Comparison of ENCODE assay signal across 8 mouse cellular contexts in the genomic region with DNA sequence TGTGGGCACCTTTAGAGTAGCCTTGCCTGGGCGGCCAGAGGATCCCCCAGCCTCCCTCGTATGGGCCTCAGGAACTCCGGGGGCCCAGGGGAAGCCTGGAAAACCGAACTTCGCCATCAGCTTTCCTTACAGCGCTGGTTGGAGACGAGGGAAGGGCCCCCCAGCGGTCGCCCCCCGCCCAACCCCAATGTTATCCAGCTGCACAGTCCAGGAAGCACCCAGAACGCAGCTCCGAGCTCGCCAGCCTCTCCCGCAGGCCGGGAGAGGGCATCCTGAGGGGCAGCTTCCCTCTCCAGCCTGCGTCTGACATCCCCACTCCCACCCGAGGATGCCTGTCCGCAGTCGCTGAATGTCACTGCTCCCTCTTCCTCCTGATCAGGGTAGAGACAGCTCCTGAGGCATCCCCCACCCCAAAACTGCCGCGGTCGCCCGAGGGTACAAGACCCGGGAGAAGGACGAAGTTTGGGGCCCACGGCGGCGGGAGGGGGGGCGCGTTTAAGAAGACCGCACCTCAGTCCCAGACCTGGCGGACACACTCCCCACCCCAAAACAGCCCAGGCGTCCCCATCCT. TPM values are rescaled to one million over a fixed set of nuclear protein-coding genes. Genes with fewer than 3 reads are reported as not detected.
DNase-seq lines count a peak whose midpoint lies in the region; ATAC-seq and TF ChIP-seq lines count a peak whose summit lies in the region.

No protein-coding gene starts in this region.

- DNase-seq in gastrocnemius, postnatal 10 days: peak; percentile 51
- peak; percentile 35 to 36 for DNase-seq in kidney, adult 8-10 months
- DNase-seq in liver, adult 2 months (ENCODE audit: extremely low read depth, low read depth, low spot score): no peak
- peak; percentile 58 for DNase-seq in naive thymus-derived CD4-positive, alpha-beta T cell, adult 2 months (ENCODE audit: low read depth)
- peak; percentile 76 for DNase-seq in testis, postnatal 10 days (ENCODE audit: low spot score)

- peak overlapping the region; percentile 99 for H3K9ac ChIP-seq in liver, adult 2 months (ENCODE audit: low read depth, low read length)

- TF ChIP-seq CTCF in liver, adult 2 months (IDR thresholded peaks at IDR 0.05; ENCODE audit: low read depth, low read length): no peak

- no peaks in the 10 kb centered on the region for H3K36me3 ChIP-seq in erythroblast, embryonic 14.5 days (ENCODE audit: control insufficient read depth)
- no peaks in the 10 kb centered on the region for H3K36me3 ChIP-seq in liver, adult 2 months (ENCODE audit: control insufficient read depth, insufficient read depth, low read length)

- WGBS in liver, adult 2 months: 9% methylated on average over 33 of the region's 33 CpGs

- no peak for TF ChIP-seq POLR2A in liver, adult 2 months (IDR thresholded peaks at IDR 0.05; ENCODE audit: extremely low read depth, insufficient read depth, low read length)

- peaks cover 15% of the 10 kb centered on the region for H3K79me2 ChIP-seq in liver, adult 2 months (ENCODE audit: control insufficient read depth, insufficient read depth, low read length)

- no peak overlapping the region for H3K27ac ChIP-seq in brown adipose tissue, adult 24 weeks (replicated peaks; ENCODE audit: low read depth, low read length)
- H3K27ac ChIP-seq in liver, adult 2 months (replicated peaks; ENCODE audit: insufficient read depth, low read depth, low read length): no peak overlapping the region

- H3K4me3 ChIP-seq in erythroblast, embryonic 14.5 days (replicated peaks): peak overlapping the region; percentile 93
- H3K4me3 ChIP-seq in brown adipose tissue, adult 24 weeks (ENCODE audit: insufficient read depth, low read depth, low read length): peak overlapping the region; percentile 94
- H3K4me3 ChIP-seq in liver, adult 2 months (ENCODE audit: insufficient read depth, low read depth, low read length): peak overlapping the region; percentile 100

- peaks cover 44% of the 10 kb centered on the region for H3K27me3 ChIP-seq in erythroblast, embryonic 14.5 days (ENCODE audit: control insufficient read depth)
- H3K27me3 ChIP-seq in liver, adult 2 months (ENCODE audit: control insufficient read depth, insufficient read depth, low read length): no peaks in the 10 kb centered on the region

- peaks cover 45% of the 10 kb centered on the region for H3K4me1 ChIP-seq in erythroblast, embryonic 14.5 days (ENCODE audit: control insufficient read depth)
- peaks cover 6% of the 10 kb centered on the region; the same call in 1 of the 2 replicates for H3K4me1 ChIP-seq in brown adipose tissue, adult 24 weeks (ENCODE audit: control insufficient read depth, insufficient read depth, insufficient read length, low read length)
- H3K4me1 ChIP-seq in liver, adult 2 months (ENCODE audit: control insufficient read depth, insufficient read depth, low read length): peaks cover 6% of the 10 kb centered on the region

- no peak for ATAC-seq in erythroblast, adult 5-6 weeks (replicated peaks; ENCODE audit: low FRiP score, poor library complexity, severe bottlenecking)

- no peaks in the 10 kb centered on the region for H3K9me3 ChIP-seq in erythroblast, embryonic 14.5 days (ENCODE audit: control insufficient read depth, low read length)

RNA-seq across cellular contexts. Expression of gene Kat6b, which starts 17.9 kb away (rescaled TPM):
- 0.08 and 0.10 TPM in 2 replicates for polyA plus RNA-seq in erythroblast, embryonic 14.5 days (2012)
- total RNA-seq in erythroblast, adult 5-6 weeks (2015; ENCODE audit: low replicate concordance): 6.3 and 6.9 TPM in 2 replicates
- 7.4 and 10.6 TPM in 2 replicates for total RNA-seq in erythroblast, adult 5-6 weeks (2017; ENCODE audit: low replicate concordance)
- polyA plus RNA-seq in brown adipose tissue, adult 24 weeks (2012; ENCODE audit: insufficient read depth, insufficient read length, missing spikeins): 8.4 and 8.7 TPM in 2 replicates
- 10 to 100 TPM; 24.1 to 31.6 TPM for total RNA-seq in gastrocnemius, postnatal 10 days (2021)
- total RNA-seq in liver, adult 2 months (2014; rRNA removed): 5.3 and 6.2 TPM in 2 replicates
- polyA plus RNA-seq in liver, adult 2 months (2012; rRNA removed): 2.8 and 3.2 TPM in 2 replicates
